In genomic region chr1:138619114-138619971, GRCm38 (mm10) we compare ENCODE assay signal across 8 mouse cellular contexts. TPM values are rescaled to one million over a fixed set of nuclear protein-coding genes. Genes with fewer than 3 reads are reported as not detected.
DNase-seq lines count a peak whose midpoint lies in the region; ATAC-seq and TF ChIP-seq lines count a peak whose summit lies in the region.

No protein-coding gene starts in this region.

- no peaks in the 10 kb centered on the region for H3K27me3 ChIP-seq in CH12.LX (replicated peaks)
- H3K27me3 ChIP-seq in forebrain, embryonic 11.5 days (ENCODE audit: control insufficient read depth, insufficient read depth, low read length): no peaks in the 10 kb centered on the region
- H3K27me3 ChIP-seq in heart, postnatal 0 days (ENCODE audit: control insufficient read depth, insufficient read depth, low read length): no peaks in the 10 kb centered on the region
- H3K27me3 ChIP-seq in liver, embryonic 16.5 days (ENCODE audit: control insufficient read depth, insufficient read depth, low read depth, low read length): no peaks in the 10 kb centered on the region
- H3K27me3 ChIP-seq in neural tube, embryonic 13.5 days: no peaks in the 10 kb centered on the region; the same call in 1 of the 2 replicates
- H3K27me3 ChIP-seq in testis, adult 2 months (ENCODE audit: control insufficient read depth, insufficient read depth, low read length): no peaks in the 10 kb centered on the region

- H3K36me3 ChIP-seq in CH12.LX (replicated peaks in 1 of 2; ENCODE audit: control insufficient read depth in 1 of 2, insufficient read depth in 1 of 2, low read length in 1 of 2): no peaks in the 10 kb centered on the region
- H3K36me3 ChIP-seq in forebrain, embryonic 11.5 days (ENCODE audit: control insufficient read depth, insufficient read depth, low read length): no peaks in the 10 kb centered on the region
- no peaks in the 10 kb centered on the region for H3K36me3 ChIP-seq in heart, postnatal 0 days (replicated peaks; ENCODE audit: control insufficient read depth, insufficient read depth, low read length)
- H3K36me3 ChIP-seq in liver, embryonic 16.5 days (ENCODE audit: control insufficient read depth, insufficient read depth): no peaks in the 10 kb centered on the region
- H3K36me3 ChIP-seq in neural tube, embryonic 13.5 days: no peaks in the 10 kb centered on the region
- H3K36me3 ChIP-seq in testis, adult 2 months (ENCODE audit: control insufficient read depth, insufficient read depth, low read length): no peaks in the 10 kb centered on the region

- ATAC-seq in forebrain, embryonic 11.5 days (replicated peaks; ENCODE audit: low FRiP score): peak; percentile 95
- ATAC-seq in heart, postnatal 0 days (ENCODE audit: insufficient read depth, low read depth): peak; percentile 92
- ATAC-seq in liver, embryonic 16.5 days (ENCODE audit: low read depth): peak; percentile 90
- ATAC-seq in neural tube, embryonic 13.5 days (ENCODE audit: low read depth): peak; percentile 97

- TF ChIP-seq POLR2A in CH12.LX (IDR thresholded peaks at IDR 0.05; ENCODE audit: low read depth, low read length): peak; percentile 95
- TF ChIP-seq POLR2A in testis, adult 2 months (IDR thresholded peaks at IDR 0.05; ENCODE audit: control insufficient read depth, low read depth, low read length): peak; percentile 55

- peak overlapping the region; percentile 48; the same call in 1 of the 2 replicates for H3K4me2 ChIP-seq in CH12.LX (ENCODE audit: insufficient read depth, low read depth, poor library complexity, severe bottlenecking)
- H3K4me2 ChIP-seq in forebrain, embryonic 11.5 days (ENCODE audit: low read depth, low read length, severe bottlenecking): peak overlapping the region; percentile 71
- peak overlapping the region; percentile 88 for H3K4me2 ChIP-seq in heart, postnatal 0 days (ENCODE audit: low read depth, low read length)
- H3K4me2 ChIP-seq in liver, embryonic 16.5 days (ENCODE audit: low read depth, low read length): peak overlapping the region; percentile 80
- peak overlapping the region; percentile 69 for H3K4me2 ChIP-seq in neural tube, embryonic 13.5 days

- peak overlapping the region; percentile 96 for H3K27ac ChIP-seq in CH12.LX (ENCODE audit: insufficient read depth, low read depth)
- H3K27ac ChIP-seq in forebrain, embryonic 11.5 days (ENCODE audit: low read depth, low read length): peak overlapping the region; percentile 86
- H3K27ac ChIP-seq in heart, postnatal 0 days (ENCODE audit: low read depth): peak overlapping the region; percentile 99
- H3K27ac ChIP-seq in liver, embryonic 16.5 days (ENCODE audit: low read length): peak overlapping the region; percentile 98
- peak overlapping the region; percentile 87 for H3K27ac ChIP-seq in neural tube, embryonic 13.5 days (replicated peaks)
- H3K27ac ChIP-seq in testis, adult 2 months (ENCODE audit: control insufficient read depth, insufficient read depth, low read depth, low read length): peak overlapping the region; percentile 75

- WGBS in forebrain, embryonic 11.5 days: under 1% methylated on average over 77 of the region's 83 CpGs
- WGBS in heart, postnatal 0 days: under 1% methylated on average over 81 of the region's 83 CpGs
- WGBS in liver, embryonic 16.5 days (ENCODE audit: insufficient replicate concordance): under 1% methylated on average over 81 of the region's 83 CpGs
- WGBS in neural tube, embryonic 13.5 days: under 1% methylated on average over 65 of the region's 83 CpGs

- no peak for TF ChIP-seq EP300 in CH12.LX (IDR thresholded peaks at IDR 0.05; ENCODE audit: low read length)
- no peak for TF ChIP-seq EP300 in heart, postnatal 0 days (IDR thresholded peaks at IDR 0.05; ENCODE audit: low read depth)

- no peak for TF ChIP-seq CTCF in CH12.LX (conservative IDR thresholded peaks at IDR 0.05 in 1 of 2, IDR thresholded peaks at IDR 0.05 in 1 of 2; ENCODE audit: low read depth in 2 of 2, low read length in 2 of 2)
- TF ChIP-seq CTCF in heart, postnatal 0 days (IDR thresholded peaks at IDR 0.05; ENCODE audit: low read depth): no peak
- no peak for TF ChIP-seq CTCF in testis, adult 2 months (IDR thresholded peaks at IDR 0.05; ENCODE audit: control insufficient read depth, insufficient read depth, insufficient replicate concordance, low read depth, low read length)

- in situ Hi-C loops in CH12.LX (cut with MboI; ENCODE audit: low pct_ligation_motif_present, low pct_unique_long_range_greater_than_20kb, low sequenced_read_pairs): no loop called here

- dilution Hi-C loops in CH12.LX (cut with MboI; ENCODE audit: extremely low pct_ligation_motif_present, extremely low pct_unique_long_range_greater_than_20kb, low sequenced_read_pairs): no loop called here

- TF ChIP-seq RAD21 in CH12.LX (IDR thresholded peaks at IDR 0.05; ENCODE audit: low read depth, low read length): no peak

- H3K4me3 ChIP-seq in CH12.LX (replicated peaks in 1 of 3; ENCODE audit: low read depth in 2 of 3, low read length in 2 of 3, poor library complexity in 1 of 3): peak overlapping the region; percentile 57 to 89 (median 81)
- H3K4me3 ChIP-seq in forebrain, embryonic 11.5 days (ENCODE audit: low read depth, low read length): peak overlapping the region; percentile 82
- peak overlapping the region; percentile 97 for H3K4me3 ChIP-seq in heart, postnatal 0 days (ENCODE audit: low read depth, low read length)
- peak overlapping the region; percentile 87 for H3K4me3 ChIP-seq in liver, embryonic 16.5 days (ENCODE audit: low read depth, low read length)
- peak overlapping the region; percentile 92 for H3K4me3 ChIP-seq in neural tube, embryonic 13.5 days
- H3K4me3 ChIP-seq in testis, adult 2 months (ENCODE audit: control insufficient read depth, low read depth, low read length): peak overlapping the region; percentile 93

- H3K9me3 ChIP-seq in CH12.LX (replicated peaks; ENCODE audit: low read length): no peaks in the 10 kb centered on the region
- H3K9me3 ChIP-seq in forebrain, embryonic 11.5 days (ENCODE audit: control insufficient read depth, low read length): no peaks in the 10 kb centered on the region
- H3K9me3 ChIP-seq in heart, postnatal 0 days (replicated peaks; ENCODE audit: control insufficient read depth, low read length): no peaks in the 10 kb centered on the region
- H3K9me3 ChIP-seq in liver, embryonic 16.5 days (replicated peaks; ENCODE audit: control insufficient read depth, low read length): no peaks in the 10 kb centered on the region
- no peaks in the 10 kb centered on the region for H3K9me3 ChIP-seq in neural tube, embryonic 13.5 days

- H3K4me1 ChIP-seq in CH12.LX (ENCODE audit: control insufficient read depth in 1 of 2, insufficient read depth in 2 of 2): peaks cover 10 to 53% of the 10 kb centered on the region in 2 experiments
- no peaks in the 10 kb centered on the region; the same call in 1 of the 2 replicates for H3K4me1 ChIP-seq in forebrain, embryonic 11.5 days (replicated peaks; ENCODE audit: control insufficient read depth, insufficient read depth, low read length)
- peaks cover 22% of the 10 kb centered on the region; the same call in 1 of the 2 replicates for H3K4me1 ChIP-seq in heart, postnatal 0 days (ENCODE audit: control insufficient read depth, insufficient read depth)
- H3K4me1 ChIP-seq in liver, embryonic 16.5 days (ENCODE audit: control insufficient read depth, low read depth, low read length): peaks cover 11% of the 10 kb centered on the region
- peaks cover 24% of the 10 kb centered on the region for H3K4me1 ChIP-seq in neural tube, embryonic 13.5 days (replicated peaks)
- H3K4me1 ChIP-seq in testis, adult 2 months (ENCODE audit: control insufficient read depth, insufficient read depth, low read length): peaks cover 7% of the 10 kb centered on the region

- H3K79me2 ChIP-seq in CH12.LX (replicated peaks; ENCODE audit: control insufficient read depth, extremely low read depth, insufficient read depth, poor library complexity, severe bottlenecking): peaks cover 27% of the 10 kb centered on the region

- H3K9ac ChIP-seq in CH12.LX (ENCODE audit: insufficient read depth, low read depth): peak overlapping the region; percentile 97
- peak overlapping the region; percentile 83 for H3K9ac ChIP-seq in forebrain, embryonic 11.5 days (ENCODE audit: low read length)
- peak overlapping the region; percentile 89 for H3K9ac ChIP-seq in heart, postnatal 0 days (replicated peaks; ENCODE audit: low read depth, low read length)
- peak overlapping the region; percentile 96 for H3K9ac ChIP-seq in liver, embryonic 16.5 days (ENCODE audit: low read depth, low read length)
- H3K9ac ChIP-seq in neural tube, embryonic 13.5 days: peak overlapping the region; percentile 79

- DNase-seq in CH12.LX (ENCODE audit: extremely low read depth): peak; percentile 97
- DNase-seq in c-Kit-positive CD71-positive TER-119-negative erythroid progenitor cells, embryonic 14.5 days (ENCODE audit: low read depth): peak; percentile 90
- peak; percentile 96 for DNase-seq in forebrain, embryonic 11.5 days (ENCODE audit: low spot score)
- peak; percentile 95 for DNase-seq in heart, postnatal 0 days (ENCODE audit: low spot score)
- DNase-seq in kidney, postnatal 4 days: peak; percentile 99

TF ChIP-seq in CH12.LX, 34 proteins besides CTCF, POLR2A, EP300 and RAD21 (continues in another document):
- no peak for TF ChIP-seq CHD1 (IDR thresholded peaks at IDR 0.05; ENCODE audit: low read depth, low read length)
- 0 out of 2 replicates have a peak, but pooled peaks have one; percentile 18 for TF ChIP-seq MXI1 (IDR thresholded peaks at IDR 0.05; ENCODE audit: low read depth, low read length)
- peak; percentile 21; the same call in 1 of the 2 replicates for TF ChIP-seq MAX (IDR thresholded peaks at IDR 0.05; ENCODE audit: low read length)
- peak; percentile 65; the same call in 1 of the 2 replicates for TF ChIP-seq CHD2 (IDR thresholded peaks at IDR 0.05; ENCODE audit: low read length)
- 0 out of 2 replicates have a peak, but pooled peaks have one; percentile 32 for TF ChIP-seq KAT2A (IDR thresholded peaks at IDR 0.05; ENCODE audit: insufficient replicate concordance, low read length)
- TF ChIP-seq TCF12 (IDR thresholded peaks at IDR 0.05; ENCODE audit: low read depth, low read length): peak; percentile 46; the same call in 1 of the 2 replicates
- TF ChIP-seq BHLHE40 (IDR thresholded peaks at IDR 0.05; ENCODE audit: low read depth, low read length): no peak; the same call in 1 of the 2 replicates
- no peak for TF ChIP-seq GABPA (IDR thresholded peaks at IDR 0.05; ENCODE audit: insufficient replicate concordance, low read depth, low read length)

RNA-seq across cellular contexts. Expression of gene Nek7, which starts 0.6 kb away (rescaled TPM):
- 29.1 and 34.1 TPM in 2 replicates for total RNA-seq in CH12.LX (2012; rRNA removed)
- 75.1 and 86.1 TPM in 2 replicates for total RNA-seq in CH12.LX (2014; rRNA removed)
- 61.8 and 63.7 TPM in 2 replicates for polyA plus RNA-seq in CH12.LX (2012; ENCODE audit: insufficient read length, low read depth)
- polyA plus RNA-seq in forebrain, embryonic 11.5 days (2014; fragmentation: Nextera tagmentation; extraction: Ambion mirVana): 28.3 and 30.7 TPM in 2 replicates
- 44.6 TPM in 2 replicates for total RNA-seq in heart, postnatal 0 days (2014; rRNA removed; ENCODE audit: low replicate concordance)
- polyA plus RNA-seq in heart, postnatal 0 days (2015; fragmentation: Nextera tagmentation; extraction: Ambion mirVana): 43.8 and 44.8 TPM in 2 replicates
- 15.3 and 15.4 TPM in 2 replicates for polyA plus RNA-seq in liver, embryonic 16.5 days (2015; fragmentation: Nextera tagmentation; extraction: Ambion mirVana)
- polyA plus RNA-seq in neural tube, embryonic 13.5 days (2015; fragmentation: Nextera tagmentation; extraction: Ambion mirVana): 13.8 and 14.5 TPM in 2 replicates
- 1.3 and 1.7 TPM in 2 replicates for polyA plus RNA-seq in testis, adult 2 months (2012; rRNA removed)

Comparison
In these comparisons a context has a peak if more than half of its experiments do, and no peak if none do; other contexts are left out.
1. Peak in every context shown above with its lines: DNase-seq, ATAC-seq, H3K4me3 ChIP-seq and H3K27ac ChIP-seq.